Mouse (Mus musculus) kidney, adult 18-20 months (tissue): ENCODE data around the gene Zdhhc8.

Source experiments
- DNase-seq: peaks from one replicate; pipeline ENCODE4 v3.0.0; 2021

Gene Zdhhc8

DNA sequence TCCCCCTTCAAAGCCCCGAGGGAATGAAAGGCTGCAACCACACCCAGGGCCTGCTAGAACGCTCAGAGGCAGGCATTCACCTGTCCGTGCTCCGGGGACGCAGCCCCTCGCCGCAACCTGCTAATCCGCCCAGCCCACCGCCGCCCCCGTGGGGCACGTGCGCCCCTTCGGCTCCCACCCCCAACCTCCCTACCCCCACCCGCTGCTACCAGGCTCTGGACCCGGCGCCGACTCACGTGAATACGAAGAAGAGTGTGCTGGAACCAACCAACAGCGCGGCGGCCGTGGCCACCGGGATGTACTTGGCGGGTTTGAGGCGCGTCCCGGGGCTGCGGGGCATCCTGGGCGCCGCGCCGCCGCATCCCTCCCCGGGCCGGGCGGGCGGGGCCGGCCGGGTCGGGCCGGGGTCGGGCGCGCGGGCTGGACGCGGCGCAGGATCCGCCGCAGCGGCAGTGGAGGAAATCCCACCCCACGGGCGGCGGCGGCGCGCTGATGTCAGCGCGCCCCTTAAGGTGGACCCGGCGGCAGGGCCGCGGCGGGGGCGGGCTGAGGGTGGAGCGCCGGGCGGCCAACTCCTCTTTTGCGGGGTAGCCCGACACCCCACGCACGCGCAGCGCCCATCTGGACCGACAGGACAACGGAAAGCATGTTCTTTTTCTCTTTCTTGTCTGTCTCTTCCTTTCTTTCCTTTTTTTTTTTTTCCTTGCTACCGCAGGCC, at the start of gene Zdhhc8:
Gene Zdhhc8 (minus strand): TSS at position 466 of the 718 bp plus-strand sequence.
- no peak for DNase-seq

DNA sequence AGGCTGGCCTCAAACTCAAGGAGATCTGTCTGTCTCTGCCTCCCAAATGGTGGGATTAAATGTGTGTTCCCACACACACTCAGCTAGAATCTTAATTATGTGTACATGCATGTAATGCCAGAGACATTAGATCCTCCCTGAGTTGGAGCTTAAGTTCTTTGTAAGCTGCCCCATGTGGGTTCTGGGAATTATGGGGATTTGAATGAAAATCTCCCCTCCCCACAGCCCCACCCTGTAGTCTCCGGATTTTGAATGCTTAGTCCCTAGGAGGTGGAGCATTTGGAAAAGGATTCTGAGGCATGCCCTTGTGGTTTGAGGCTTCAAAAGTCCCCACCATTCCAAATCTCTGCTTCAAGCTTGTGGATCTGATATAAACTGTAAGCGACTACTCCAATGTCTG, 40.2 kb upstream of the Zdhhc8 start:
- no peak for DNase-seq

DNA sequence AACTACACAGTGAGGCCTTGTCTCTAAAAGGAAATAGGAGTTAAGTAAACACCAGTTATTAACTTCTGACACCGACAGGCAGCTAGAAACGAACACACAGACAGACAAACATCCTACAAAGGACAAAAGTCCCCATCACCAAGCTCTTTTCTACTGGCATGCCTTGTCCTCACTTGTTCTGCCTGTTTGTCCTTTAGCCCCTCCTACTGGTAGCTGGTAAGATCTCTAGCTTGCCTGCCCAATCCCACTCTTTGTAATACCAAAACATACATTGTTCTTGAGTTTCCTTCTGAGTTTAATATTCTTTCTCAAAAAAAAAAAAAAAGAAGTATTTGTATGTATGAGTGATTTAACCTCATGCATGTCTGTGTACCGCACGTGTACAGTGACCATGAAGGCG, 33.2 kb upstream of the Zdhhc8 start:
- no peak for DNase-seq

DNA sequence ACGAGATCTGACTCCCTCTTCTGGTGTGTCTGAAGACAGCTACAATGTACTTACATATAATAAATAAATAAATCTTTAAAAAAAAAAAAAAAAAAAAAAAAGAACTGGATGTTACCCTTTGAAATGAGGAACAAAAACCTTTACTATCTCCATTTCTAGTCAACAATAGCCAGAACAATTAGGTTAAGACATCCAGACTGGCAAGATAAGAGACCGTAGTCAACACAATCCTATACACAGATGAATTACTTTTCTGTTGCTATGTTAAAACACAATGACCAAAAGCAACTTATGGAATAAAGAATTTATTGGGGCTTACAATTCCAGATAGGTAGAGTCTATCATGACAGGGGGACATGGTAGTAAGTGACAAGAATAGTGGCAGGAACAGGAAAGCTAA, 30.1 kb upstream of the Zdhhc8 start:
- no peak for DNase-seq

DNA sequence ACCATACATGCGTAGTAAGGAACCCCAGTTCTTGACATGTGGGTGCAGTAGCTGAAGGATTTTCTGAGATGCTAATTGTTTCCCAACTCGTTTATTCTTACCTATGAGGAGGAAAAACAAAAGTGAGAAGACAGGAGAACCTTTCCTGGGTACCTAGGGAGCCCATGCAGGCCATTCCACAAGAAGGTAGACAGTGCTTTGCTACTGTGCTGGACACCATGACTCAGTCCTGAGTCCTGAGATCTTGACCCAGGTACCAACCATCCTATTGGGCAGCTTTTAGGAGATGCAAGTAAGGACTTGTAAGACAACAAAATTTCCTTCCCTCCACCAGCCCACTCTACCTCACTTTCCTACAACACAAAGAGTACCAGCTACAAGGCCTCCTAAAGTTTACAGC, 23.3 kb upstream of the Zdhhc8 start, which contains the start of gene Gm49776:
Gene Gm49776 (minus strand): TSS at position 101 of the 400 bp plus-strand sequence.
- no peak for DNase-seq

DNA sequence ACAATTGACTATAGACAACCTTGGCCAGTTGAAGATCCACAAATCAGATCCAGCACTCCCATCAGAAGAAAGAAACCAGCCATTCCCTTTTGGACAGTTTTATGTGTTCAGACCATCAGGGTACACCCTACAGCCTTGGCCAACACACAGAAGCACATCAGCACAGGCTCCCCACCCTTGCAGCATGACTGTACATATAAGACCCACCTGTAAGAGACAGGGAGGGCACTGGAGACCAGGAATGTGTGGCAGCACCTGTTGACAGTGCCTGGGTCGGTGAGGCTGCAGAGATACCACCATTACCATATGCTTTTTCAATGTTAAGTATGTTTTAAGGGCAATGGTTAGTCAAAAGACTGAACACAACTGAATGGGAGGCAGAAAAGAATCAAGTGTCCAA, 18.9 kb upstream of the Zdhhc8 start:
- no peak for DNase-seq

DNA sequence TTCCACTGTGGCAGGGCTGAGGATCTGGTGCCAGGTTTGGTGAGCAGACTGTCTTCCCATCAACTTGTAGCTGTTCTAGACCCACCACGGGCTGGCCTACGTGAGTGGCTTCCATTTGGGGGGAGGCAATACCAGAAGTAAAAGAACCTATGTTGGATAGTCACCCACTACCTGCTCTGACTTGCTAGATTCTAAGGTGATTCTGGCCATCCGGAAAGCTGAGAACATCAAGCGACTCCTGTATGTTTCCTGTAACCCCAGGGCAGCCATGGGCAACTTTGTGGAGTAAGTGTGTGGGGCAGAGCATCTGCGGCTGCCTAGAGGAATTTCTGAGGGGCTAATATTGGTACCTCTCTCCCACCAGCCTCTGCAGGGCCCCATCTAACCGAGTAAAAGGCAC, 17.8 kb upstream of the Zdhhc8 start:
- no peak for DNase-seq

DNA sequence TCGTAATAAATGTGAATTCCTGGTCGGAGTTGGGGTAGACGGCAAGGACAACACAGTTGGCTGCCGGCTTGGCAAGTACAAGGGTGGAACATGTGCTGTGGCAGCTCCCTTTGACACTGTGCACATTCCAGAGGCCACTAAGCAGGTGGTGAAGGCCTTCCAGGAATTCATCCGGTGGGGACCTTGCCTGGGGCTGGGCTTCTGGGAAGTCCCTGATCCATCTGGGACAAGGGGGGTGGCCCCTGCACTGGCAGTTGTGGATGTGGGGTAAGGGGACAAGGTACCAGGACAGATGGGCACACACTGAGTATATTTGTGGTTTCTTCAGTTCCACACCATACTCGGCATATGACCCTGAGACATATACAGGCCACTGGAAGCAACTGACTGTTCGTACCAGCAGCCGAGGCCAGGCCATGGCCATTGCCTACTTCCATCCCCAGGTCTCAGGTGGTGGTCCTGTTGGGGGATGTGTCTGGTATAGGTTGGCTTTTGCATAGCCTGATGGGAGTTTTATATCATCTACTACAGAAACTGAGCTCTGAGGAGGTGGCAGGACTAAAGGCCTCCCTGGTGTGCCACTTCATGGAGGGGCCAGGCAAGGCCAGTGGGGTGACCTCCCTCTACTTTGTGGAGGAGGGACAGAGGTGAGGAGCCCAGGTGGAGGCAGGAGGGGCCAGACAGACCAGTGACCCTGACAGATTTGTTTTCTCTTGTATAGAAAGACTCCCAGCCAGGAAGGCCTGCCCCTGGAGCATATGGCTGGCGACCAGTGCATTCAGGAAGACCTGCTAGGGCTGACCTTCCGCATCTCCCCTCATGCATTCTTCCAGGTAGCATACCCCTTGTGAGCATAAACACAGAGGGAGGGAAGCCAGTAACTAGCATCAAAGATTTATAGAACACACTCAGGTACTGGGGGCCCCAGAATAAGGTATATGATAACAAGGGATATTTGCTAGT, 16.2 kb upstream of the Zdhhc8 start:
- no peak for DNase-seq

DNA sequence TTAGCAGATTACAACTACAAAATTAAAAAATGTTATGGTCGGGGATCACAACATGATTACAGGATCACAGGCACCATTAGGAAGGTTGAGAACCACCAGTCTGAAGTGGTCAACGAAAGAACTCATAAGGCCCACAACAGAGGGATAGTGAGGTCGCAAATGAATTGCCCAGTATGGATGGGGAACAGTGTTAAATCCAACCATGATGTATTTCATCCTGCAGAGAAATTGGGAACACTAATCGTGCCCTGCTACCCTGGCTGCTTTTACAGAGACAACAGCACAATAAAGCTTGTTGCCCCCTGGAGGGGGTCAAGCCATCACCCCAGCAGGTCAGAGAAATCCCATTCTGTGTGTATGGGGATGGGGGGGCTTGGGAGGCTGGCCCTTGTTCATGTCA, 15.3 kb upstream of the Zdhhc8 start:
- DNase-seq = no peak

DNA sequence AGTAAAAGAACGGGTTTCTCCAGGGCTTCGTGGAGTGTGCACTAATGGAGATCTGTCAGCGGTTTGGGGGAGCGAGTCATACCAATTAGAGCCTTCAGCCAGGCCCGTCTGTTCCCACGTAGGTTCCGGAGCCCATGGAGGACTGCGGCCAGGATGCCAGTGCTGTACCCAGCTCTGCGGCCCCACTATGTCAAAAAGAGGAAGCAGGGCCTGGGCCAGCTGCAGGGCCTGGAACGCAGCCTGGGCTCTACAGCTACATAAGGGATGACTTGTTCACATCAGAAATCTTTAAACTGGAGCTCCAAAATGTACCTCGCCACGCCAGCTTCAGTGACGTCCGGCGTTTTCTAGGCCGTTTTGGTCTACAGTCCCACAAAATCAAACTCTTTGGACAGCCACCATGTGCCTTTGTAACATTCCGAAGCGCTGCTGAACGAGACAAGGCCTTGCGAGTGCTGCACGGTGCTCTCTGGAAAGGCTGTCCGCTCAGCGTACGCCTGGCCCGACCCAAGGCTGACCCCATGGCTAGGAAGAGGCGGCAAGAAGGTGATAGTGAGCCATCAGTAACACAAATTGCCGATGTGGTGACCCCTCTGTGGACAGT, 14.5 kb upstream of the Zdhhc8 start:
- DNase-seq = peak; percentile 41

DNA sequence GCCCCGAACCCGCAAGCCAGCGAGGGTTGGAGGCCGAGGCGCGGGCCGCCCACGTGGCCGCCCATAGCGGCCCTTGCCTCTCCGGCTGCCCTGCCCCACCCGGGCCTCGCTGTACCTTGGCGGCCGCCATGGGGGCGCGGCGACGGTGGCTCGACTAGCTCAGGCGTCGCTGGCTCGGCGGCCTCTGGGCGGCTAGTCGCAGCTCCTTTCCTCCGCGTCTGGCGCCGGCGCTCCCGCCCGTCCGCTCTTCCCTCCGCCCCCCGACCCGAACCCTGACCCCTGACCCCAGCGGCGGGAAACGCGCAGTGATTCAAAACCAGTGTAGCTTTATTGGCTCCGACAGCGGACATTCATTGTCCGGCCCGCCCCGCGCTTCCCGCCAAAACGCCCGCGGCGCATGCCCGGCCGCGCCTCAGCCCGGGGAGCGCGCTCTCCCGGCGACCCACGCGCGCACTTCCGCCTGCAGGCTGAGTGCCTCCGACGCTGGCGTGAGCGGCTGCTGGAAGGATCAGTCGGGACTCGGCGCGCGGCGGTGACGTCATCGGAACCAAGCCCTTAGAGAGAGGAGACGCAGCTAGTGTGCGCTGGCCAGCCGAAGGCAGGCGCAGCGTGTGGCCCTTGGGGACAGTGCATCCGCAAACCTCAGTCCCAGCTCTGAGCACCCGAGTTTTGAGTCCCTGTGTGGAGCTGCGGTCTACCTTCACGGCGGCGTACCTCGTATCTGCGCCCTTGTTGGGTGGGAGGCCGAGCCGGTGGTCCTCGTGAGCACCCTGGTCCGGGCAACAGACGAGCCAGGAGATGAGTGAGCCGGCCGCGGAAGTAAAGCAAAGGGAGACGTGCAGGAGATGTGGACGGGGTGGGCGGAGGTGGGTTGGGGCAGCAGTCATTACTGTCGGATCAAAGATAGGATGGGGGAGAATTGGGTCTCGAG, 13.8 kb upstream of the Zdhhc8 start, which contains the start of the genes Trmt2a and Ranbp1:
Gene Trmt2a (plus strand): TSS at position 247 of the 931 bp plus-strand sequence.
Gene Ranbp1 (minus strand): TSS at position 300 of the 931 bp plus-strand sequence.
- DNase-seq = peak; percentile 98

DNA sequence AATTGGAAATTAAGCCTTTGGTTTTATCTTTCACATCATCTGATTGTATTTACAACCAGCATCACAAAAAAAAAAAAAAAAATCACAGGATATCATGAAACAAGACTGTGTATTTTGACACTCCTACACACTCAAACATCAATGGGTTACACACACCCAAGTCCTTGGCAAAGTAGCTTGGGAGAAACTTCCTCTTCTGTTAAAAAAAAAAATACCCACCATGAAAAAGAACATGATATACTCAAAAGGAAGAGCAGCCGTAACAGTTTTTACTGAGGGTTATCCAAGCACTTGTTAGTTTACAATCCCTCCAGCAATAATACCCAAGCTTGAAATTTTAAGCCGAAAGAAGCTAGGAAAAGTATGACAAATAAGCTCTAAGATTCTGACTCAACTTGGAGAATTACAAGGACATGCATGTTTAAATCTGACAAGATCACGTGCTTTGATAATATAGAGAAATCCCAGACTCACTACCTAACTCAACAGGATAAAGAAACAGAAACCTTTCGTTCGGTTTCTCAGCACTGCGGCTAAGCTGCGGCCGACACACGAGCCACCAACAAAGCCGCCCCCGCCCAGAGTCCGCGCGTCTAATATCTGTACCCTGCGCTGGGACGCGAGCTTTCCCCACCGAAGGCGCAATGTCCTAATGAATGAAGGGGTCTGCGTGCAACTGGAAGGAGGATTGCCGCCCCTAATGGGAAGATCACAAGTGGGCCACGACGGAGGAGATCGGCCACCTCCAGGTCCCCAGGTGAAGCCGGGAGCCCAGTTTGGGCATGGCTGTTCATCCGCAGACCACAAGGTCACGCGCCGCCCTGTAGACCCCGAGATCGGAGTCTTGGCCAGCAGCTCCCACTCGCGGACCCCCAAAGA, 12.8 kb upstream of the Zdhhc8 start:
- no peak for DNase-seq

DNA sequence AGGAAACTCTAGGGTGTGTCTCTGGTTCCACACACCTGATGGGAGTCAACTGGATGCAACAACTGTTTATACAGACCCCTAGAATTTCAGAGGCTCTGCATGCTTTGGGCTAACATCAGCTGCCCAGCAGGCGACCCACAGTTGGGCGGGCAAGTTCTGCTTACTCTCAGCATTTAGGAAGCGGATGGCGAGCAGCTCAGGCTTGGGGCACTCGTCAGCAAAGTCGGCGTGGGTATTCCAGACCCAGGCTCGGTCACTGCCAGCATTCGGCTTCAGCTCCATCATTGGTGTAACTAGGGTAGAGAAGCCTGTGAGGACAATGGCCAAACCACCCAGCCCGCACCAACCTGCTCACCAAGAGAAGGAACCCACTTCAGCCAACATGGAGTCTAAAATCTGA, 6.6 kb upstream of the Zdhhc8 start:
- no peak for DNase-seq

DNA sequence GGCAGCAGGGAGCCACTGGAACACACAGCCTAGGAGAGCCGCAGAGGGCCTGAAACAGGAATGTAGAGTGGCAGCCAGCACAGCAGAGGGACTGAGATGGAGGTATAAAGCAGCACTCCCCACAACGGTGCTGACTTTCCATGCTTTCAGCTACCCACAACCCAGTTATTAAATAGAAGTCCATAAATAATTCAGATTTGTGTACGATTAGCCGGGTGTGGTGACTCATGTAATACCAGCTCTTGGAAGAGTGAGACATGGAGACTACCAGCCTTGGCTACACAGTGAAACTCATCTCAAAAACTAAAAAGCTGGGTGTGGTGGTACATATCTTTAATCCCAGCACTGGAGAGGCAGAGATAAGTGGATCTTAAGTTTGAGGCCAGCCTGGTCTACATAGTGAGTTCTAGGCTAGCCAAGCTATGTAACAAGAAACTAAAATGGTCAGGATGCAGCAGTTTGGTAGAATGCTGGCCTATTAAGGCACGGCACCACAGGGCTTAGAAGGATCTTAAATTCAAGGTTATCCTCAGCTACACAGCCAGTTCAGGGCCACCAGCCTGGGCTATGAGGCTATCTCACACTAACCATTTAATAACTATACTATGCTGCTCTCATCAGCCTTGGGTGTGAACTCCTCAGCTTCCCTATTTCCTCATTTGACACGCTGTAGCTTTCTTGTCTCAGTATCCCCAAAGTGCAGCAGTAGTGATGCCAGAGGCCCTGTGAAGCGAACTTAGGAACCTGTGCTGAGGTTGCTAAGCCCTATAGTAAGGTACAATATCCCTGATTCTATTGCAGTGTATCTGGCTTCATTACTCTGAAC, 2.0 kb upstream of the Zdhhc8 start:
- DNase-seq = no peak

DNA sequence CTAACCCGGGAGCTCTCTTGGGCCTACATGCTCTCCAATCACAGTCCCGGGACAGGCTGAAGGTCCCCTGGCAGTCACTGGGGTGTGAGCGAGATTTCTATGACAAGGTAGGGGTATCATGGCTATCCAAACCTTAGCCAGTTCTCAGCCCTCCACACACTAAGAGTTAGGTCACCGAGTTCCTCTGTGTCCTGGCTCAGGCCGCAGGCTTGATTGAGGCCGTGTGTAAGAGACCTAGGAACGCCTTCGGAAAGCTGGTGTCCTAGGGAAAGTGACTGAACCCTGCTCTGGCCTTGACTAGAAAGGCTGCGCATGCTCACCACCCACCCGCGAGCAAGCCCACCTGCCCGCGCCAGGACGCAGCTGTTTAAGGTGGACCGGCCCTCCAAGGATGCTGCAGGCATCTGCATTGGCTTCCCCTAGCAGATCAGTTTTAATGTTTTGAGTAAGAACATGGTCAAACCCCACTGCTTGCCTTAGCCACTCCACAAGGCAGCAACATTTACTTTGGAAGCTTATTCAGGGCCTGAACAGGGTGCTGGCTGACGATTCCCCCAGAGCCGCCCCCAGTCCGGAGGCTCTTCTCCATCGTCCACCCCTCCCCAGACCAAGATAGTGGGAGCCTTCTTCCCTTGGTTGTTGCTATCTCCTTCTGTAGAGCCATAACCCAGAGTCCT, 591 bp upstream of the Zdhhc8 start:
- peak; percentile 78 for DNase-seq

DNA sequence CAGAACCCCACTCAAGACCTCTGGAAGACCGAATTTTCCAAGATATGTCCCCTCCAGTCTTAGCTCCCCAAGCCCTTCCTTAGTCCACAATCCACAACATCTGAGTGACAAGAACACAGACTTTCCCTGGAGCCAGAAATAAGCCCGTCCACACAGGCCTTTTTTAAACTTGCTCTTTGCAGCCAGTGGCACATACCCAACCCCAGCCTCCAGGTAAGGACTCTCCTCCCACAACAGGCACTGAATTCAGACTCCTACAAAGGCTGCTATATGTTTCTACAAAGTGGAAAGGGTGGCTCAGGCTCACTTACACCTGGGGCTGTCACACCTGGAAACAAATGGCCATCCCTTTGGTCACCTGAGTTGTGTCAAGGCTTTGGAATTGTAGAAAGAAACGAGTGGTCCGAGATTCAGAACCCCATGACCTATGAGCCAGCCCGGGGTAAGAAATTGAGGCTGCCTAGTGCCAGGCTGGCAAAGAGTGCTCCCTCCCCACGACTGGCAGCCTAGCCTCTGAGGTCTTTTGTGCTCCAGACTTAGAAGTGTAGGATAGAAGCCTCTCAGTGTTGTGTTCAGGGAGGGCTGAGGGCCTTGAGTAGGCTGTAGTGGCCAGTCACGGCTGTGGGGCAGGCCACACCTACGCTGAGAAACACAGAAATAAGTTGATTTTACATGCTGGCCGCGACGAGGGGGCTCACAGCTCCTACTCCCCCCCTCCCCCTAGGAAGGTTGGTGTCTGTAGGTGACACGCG, 841 bp downstream of the Zdhhc8 start:
- peak; percentile 27 for DNase-seq

DNA sequence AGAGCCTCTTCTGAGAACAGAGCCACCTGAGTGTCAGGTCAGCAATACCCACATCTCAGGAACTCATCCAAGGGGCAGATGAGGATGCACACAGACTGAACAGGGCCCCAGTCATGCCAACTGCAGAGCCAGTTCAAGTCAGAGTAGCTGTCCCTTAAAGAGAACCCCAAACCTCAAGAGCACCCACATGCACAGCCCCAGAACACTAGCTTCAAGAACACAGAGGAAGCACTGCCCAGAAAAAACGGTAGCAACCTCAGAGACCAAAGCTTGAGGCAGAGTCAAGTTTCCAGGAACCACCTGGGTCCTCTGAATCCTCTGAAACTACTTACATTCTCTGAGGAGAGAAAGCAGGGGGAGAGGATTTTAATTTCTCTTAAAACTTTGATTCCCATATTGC, 1.5 kb downstream of the Zdhhc8 start:
- DNase-seq = no peak

DNA sequence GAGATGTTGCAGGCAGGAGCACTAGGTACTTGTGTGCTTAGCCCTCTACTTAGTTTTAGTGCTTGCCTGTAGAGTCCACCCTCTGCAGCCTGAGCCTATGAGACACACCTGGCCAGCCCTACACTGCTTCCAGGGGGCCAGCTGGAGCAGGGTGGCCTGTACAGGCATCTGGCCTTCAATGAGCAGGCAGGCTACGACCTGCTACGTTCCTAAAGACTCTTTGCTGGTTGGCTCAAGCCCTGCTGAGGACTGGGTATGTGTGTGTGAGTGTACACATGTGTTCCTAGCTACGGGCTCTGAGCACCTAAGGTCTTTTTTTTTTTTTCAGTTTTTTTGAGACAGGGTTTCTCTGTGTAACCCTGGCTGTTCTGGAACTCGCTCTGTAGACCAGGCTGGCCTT, 3.5 kb downstream of the Zdhhc8 start:
- no peak for DNase-seq

DNA sequence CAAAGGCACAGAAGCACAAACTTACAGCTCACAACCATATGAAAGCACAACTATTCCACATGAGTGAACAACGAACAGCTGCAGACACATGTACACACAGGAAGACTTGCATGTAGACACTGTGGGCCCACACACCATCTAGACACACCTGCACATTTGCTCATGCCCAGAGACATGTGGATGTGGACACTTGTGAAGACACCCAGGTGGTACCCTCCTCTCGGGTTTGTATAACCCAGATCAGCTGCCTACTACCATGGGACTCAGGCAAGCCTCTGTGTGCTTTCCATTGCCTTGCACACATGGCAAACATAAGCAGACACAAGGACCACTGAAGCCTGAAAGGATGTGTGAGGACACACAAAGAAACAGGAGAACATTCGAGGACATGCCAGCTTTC, 3.9 kb downstream of the Zdhhc8 start:
- no peak for DNase-seq
